Mouse (Mus musculus) hindbrain, postnatal 0 days (tissue): Measurements from ENCODE around the gene Ar. TPM values are rescaled to one million over a fixed set of nuclear protein-coding genes. Genes with fewer than 3 reads are reported as not detected.

ENCODE experiments used
- ATAC-seq: fragments of 200-750 bp; cut with Nextera tagmentation; 2 replicates; pipeline ENCODE4 v1.8.0; 2017; ENCODE audit warnings: mild to moderate bottlenecking, moderate TSS enrichment, moderate library complexity
- DNase-seq: peaks from one replicate; pipeline ENCODE4 v3.0.0-alpha.2; 2015; ENCODE audit warnings: low spot score
- H3K27ac ChIP-seq: fragments of 300-500 bp; sonication (generic); 2 replicates; pipeline ENCODE4 v1.5.1; 2014; ENCODE audit warnings: mild to moderate bottlenecking
- H3K27me3 ChIP-seq: fragments of 300-500 bp; sonication (generic); 2 replicates; pipeline ENCODE4 v1.6.1; 2014; ENCODE audit warnings: low read length, mixed read lengths; ENCODE audit not compliant: insufficient read depth
- H3K36me3 ChIP-seq: fragments of 300-500 bp; sonication (generic); 2 replicates; pipeline ENCODE4 v1.6.1; 2014; ENCODE audit warnings: low read length, mixed read lengths; ENCODE audit not compliant: insufficient read depth
- H3K4me1 ChIP-seq: fragments of 300-500 bp; sonication (generic); 2 replicates; pipeline ENCODE4 v1.6.1; 2014; ENCODE audit warnings: antibody characterized with exemption, low read length, mixed read lengths; ENCODE audit not compliant: insufficient read depth
- H3K4me2 ChIP-seq: fragments of 300-500 bp; sonication (generic); 2 replicates; pipeline ENCODE4 v1.6.1; 2014; ENCODE audit warnings: low read depth, mild to moderate bottlenecking, low read length, moderate library complexity, mixed read lengths
- H3K4me3 ChIP-seq: fragments of 300-500 bp; sonication (generic); 2 replicates; pipeline ENCODE4 v1.5.1; 2014; ENCODE audit warnings: low read length
- H3K9ac ChIP-seq: fragments of 300-500 bp; sonication (generic); replicated peaks from 2 replicates; pipeline ENCODE4 v1.6.1; 2014; ENCODE audit warnings: mild to moderate bottlenecking, low read length, moderate library complexity, mixed read lengths
- H3K9me3 ChIP-seq: fragments of 300-500 bp; sonication (generic); 2 replicates; pipeline ENCODE4 v1.6.1; 2016; ENCODE audit warnings: low read length, mixed read lengths
- CTCF ChIP-seq: IDR thresholded peaks from 2 replicates; pipeline ENCODE4 v1.5.1; 2016; ENCODE audit warnings: antibody characterized with exemption, control low read depth, low read depth
- WGBS: fragments of 180-500 bp; shearing (Covaris S2); extraction: QIAGEN DNeasy Blood & Tissue Kit; methylation state at CpG from one replicate; pipeline ENCODE4 v1.1.7; 2014; 5-methylcytosine and 5-hydroxymethylcytosine counted together
- polyA plus RNA-seq: library from polyadenylated mRNA; unstranded; fragments of >200 nt; fragmentation: Nextera tagmentation; extraction: Ambion mirVana; gene quantifications from 2 replicates; pipeline ENCODE4 v1.2.1, GENCODE M21; 2015
- total RNA-seq: library from RNA; depleted of rRNA; stranded (reverse); fragments of >200 nt; gene quantifications from 2 replicates; pipeline ENCODE4 v1.2.3, GENCODE M21; 2014

The Ar gene
- total and polyA plus RNA-seq, 2 experiments from 2014 or later: 0.21 to 0.37 TPM

GRCm38 (mm10) chrX:98216103-98216502 is 67.5 kb downstream of the Ar start:
- Histone ChIP-seq H3K27me3 (no peaks in the 10 kb centered on the region), H3K4me3 (no peak overlapping the region), H3K4me1 (no peaks in the 10 kb centered on the region), H3K36me3 (no peaks in the 10 kb centered on the region), H3K9ac (no peak overlapping the region), H3K27ac (no peak overlapping the region), H3K9me3 (no peaks in the 10 kb centered on the region), H3K4me2 (no peak overlapping the region)
- 50% methylated on average over 1 of the region's 1 CpGs for WGBS
- DNase-seq (no peak), ATAC-seq (no peak)
- TF ChIP-seq CTCF: no peak

GRCm38 (mm10) chrX:98239011-98239410 is 90.4 kb downstream of the Ar start:
- H3K27me3 ChIP-seq: no peaks in the 10 kb centered on the region
- no peak overlapping the region for H3K4me2 ChIP-seq
- 88% methylated on average over 4 of the region's 4 CpGs for WGBS
- H3K36me3 ChIP-seq: no peaks in the 10 kb centered on the region
- H3K9ac ChIP-seq: no peak overlapping the region
- ATAC-seq (no peak), DNase-seq (no peak)
- no peaks in the 10 kb centered on the region for H3K4me1 ChIP-seq
- H3K9me3 ChIP-seq: no peaks in the 10 kb centered on the region
- no peak overlapping the region for H3K27ac ChIP-seq
- TF ChIP-seq CTCF: no peak
- no peak overlapping the region for H3K4me3 ChIP-seq

DNA sequence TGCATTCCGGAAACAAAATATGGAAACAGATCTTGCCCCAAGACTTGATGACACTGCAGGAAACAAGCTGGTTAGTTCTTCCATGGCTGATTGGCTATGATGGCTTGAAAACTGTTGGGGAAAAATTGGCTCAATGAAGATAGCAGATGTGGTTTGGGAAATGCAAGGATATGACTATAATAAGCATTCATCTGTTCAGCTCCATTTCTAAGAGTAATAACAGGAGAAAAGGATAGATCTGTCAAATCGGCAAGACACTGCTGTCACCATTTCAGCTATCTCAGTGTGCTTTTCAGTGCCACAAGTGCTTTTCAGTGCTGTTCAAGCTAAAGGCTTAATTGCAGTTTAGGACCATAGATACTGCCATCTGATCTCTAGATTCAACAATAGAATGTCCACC is 96.5 kb downstream of the Ar start:
- Histone ChIP-seq H3K4me3 (no peak overlapping the region), H3K36me3 (no peaks in the 10 kb centered on the region), H3K4me1 (no peaks in the 10 kb centered on the region), H3K9ac (no peak overlapping the region), H3K27me3 (no peaks in the 10 kb centered on the region), H3K9me3 (no peaks in the 10 kb centered on the region), H3K4me2 (no peak overlapping the region), H3K27ac (no peak overlapping the region)
- WGBS: 89% methylated on average over 2 of the region's 2 CpGs
- DNase-seq (no peak), ATAC-seq (no peak)
- TF ChIP-seq CTCF: no peak

DNA sequence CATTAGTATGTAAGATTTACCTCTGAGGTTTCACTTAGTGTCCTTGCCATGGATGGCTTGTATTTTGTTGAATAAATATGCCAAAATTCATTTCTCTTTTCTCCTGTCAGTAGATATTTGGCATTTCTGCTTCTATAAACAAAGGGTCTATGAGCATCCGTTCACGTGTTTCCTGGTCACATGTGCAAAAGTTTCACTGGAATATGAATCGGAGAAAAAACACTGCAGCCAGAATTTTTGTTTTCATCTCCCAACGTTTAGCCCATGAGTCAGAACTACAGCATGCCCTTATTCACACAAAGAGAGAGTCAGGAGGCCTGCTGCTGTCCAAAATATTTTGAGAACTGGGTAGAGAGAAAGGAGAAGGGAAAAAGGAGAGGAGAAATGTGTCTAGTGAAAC is 99.8 kb downstream of the Ar start:
- Histone ChIP-seq H3K4me3 (no peak overlapping the region), H3K27me3 (no peaks in the 10 kb centered on the region), H3K4me1 (no peaks in the 10 kb centered on the region), H3K27ac (no peak overlapping the region), H3K4me2 (no peak overlapping the region), H3K9me3 (no peaks in the 10 kb centered on the region), H3K36me3 (no peaks in the 10 kb centered on the region), H3K9ac (no peak overlapping the region)
- ATAC-seq: no peak
- no peak for DNase-seq
- WGBS: 82% methylated on average over 4 of the region's 4 CpGs
- no peak for TF ChIP-seq CTCF

- H3K4me2 ChIP-seq: no peak overlapping the region
- no peaks in the 10 kb centered on the region for H3K4me1 ChIP-seq
- no peak overlapping the region for H3K4me3 ChIP-seq
- H3K27me3 ChIP-seq: no peaks in the 10 kb centered on the region
- no peak overlapping the region for H3K9ac ChIP-seq
- DNase-seq (no peak), ATAC-seq (no peak)
- no peaks in the 10 kb centered on the region for H3K36me3 ChIP-seq
- TF ChIP-seq CTCF: no peak
- H3K9me3 ChIP-seq: no peaks in the 10 kb centered on the region
- no peak overlapping the region for H3K27ac ChIP-seq
- WGBS: 88% methylated on average over 2 of the region's 2 CpGs
Measured at GRCm38 (mm10) chrX:98259620-98260019, 111.1 kb downstream of the Ar start.

GRCm38 (mm10) chrX:98265755-98266154 is 117.2 kb downstream of the Ar start:
- no peaks in the 10 kb centered on the region for H3K9me3 ChIP-seq
- ATAC-seq (no peak), DNase-seq (no peak)
- no peaks in the 10 kb centered on the region for H3K4me1 ChIP-seq
- H3K27ac ChIP-seq: no peak overlapping the region
- WGBS: 97% methylated on average over 2 of the region's 2 CpGs
- H3K4me2 ChIP-seq: no peak overlapping the region
- H3K27me3 ChIP-seq: no peaks in the 10 kb centered on the region
- no peaks in the 10 kb centered on the region for H3K36me3 ChIP-seq
- TF ChIP-seq CTCF: no peak
- no peak overlapping the region for H3K9ac ChIP-seq
- H3K4me3 ChIP-seq: no peak overlapping the region

DNA sequence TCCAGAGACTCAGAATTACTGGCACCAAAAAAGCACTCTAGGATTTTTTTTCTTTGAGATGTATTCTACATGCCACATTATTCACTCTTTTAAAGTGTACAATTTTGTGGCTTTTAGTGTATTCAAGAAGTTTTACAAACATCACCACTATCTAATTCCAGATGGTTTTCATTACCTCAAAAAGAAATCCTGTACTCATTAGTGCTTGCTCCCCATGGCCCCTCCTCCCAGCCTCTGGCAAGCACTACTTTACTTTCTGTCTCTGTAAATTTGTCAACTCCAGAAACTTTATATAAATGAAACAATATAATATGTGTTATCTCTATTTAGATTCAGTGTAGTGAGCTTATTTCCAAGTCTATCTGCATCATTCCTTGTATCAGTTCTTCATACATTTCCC is 122.8 kb downstream of the Ar start:
- TF ChIP-seq CTCF: no peak
- no peak overlapping the region for H3K4me3 ChIP-seq
- no peaks in the 10 kb centered on the region for H3K9me3 ChIP-seq
- no peak for DNase-seq
- ATAC-seq: no peak
- no peak overlapping the region for H3K9ac ChIP-seq
- H3K27me3 ChIP-seq: no peaks in the 10 kb centered on the region
- no peaks in the 10 kb centered on the region for H3K36me3 ChIP-seq
- no peaks in the 10 kb centered on the region for H3K4me1 ChIP-seq
- no peak overlapping the region for H3K4me2 ChIP-seq
- H3K27ac ChIP-seq: no peak overlapping the region
